Mouse (Mus musculus): ENCODE results near the gene Sh3bp4. TPM values are rescaled to one million over a fixed set of nuclear protein-coding genes. Genes with fewer than 3 reads are reported as not detected.

The Sh3bp4 gene
- polyA plus RNA-seq, 1 experiment, result 28.7 TPM

GRCm38 (mm10) chr1:89124076-89124475, 53.9 kb downstream of the Sh3bp4 start:
- DNase-seq (ENCODE audit: low read depth), result no peak

DNA sequence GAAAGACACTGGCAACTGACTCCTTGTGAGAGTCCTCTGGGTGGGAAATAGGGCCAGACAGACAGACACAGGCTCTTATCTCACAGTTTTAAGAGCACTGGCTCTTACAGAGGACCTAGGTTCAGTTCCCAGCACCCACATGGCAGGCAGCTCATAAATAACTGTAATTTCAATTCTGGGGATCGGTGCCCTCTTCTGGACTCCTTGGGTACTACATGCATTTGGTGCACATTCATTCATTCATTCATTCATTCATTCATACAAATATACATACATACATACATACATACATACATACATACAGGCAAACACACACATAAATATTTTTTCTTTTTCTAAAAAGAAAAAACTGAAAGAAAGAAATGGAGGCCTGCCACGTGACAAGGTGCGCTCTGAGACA, 56.9 kb downstream of the Sh3bp4 start:
- no peak for DNase-seq (ENCODE audit: low read depth)

DNA sequence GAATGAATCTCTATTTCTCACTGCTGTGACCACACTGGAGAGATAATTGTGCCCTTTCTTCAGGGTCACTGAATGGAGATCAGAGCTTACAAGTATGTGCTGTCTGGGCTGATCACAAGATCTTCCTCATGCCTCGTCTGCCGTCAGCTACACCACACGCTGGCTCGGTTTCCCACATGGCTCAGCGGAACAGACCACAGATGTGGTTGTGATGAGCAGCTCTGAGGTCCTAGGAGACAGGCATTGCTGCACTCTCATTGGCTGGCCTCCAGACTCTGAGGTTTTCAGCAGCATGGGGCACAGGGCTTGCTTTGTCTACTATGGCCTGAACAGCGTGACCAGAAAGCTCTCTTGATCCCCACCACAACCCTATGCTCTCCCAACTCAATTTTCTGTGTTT, 60.2 kb downstream of the Sh3bp4 start:
- DNase-seq (ENCODE audit: low read depth), result no peak

DNA sequence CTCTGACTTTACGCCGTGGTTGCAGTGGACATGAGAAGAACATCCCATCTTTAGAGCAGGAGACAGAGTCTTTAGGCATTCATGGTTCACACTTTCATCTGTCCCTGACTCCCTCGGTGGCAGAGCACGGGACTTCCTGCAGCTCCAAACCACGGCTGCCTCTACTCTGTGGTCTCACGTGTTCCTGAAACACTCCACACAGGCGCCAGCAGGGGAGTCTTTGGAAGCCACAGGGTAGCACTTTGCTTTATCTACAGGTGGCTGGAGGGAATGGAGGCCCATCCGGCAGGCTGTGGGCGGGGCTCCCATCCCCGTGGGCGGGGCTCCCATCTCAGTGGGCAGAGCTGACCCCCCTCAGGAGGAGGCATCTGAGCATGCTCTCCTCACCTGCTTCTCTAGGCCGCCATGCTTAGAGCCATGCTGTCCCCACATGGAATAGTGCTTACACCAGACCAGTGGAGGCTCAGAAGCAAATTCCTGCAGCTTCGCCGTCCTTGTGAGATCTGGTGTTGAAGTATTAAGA, 60.9 kb downstream of the Sh3bp4 start:
- no peak for DNase-seq (ENCODE audit: low read depth)

GRCm38 (mm10) chr1:89131707-89132106, 61.5 kb downstream of the Sh3bp4 start:
- DNase-seq (ENCODE audit: low read depth), result no peak

DNA sequence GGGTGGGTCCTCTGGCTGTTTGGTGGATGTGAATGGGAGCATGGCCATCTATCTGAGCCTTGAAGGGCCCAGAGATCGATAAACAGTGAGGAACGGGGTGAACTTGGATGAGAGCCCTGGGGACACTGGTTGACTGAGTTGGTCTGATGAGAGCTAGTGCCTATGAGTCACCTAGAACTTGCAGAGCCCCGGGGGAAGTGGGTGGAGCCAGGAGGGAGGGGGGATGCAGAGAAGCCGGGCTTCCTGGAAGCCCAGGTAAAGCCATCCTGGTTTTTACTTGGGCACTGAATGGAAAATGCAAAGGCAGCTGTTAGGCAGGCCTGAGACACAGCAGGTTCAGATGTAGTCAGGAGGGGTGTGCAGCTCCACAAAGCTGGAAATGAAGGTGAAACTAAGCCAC, 63.1 kb downstream of the Sh3bp4 start:
- no peak for DNase-seq (ENCODE audit: low read depth)

- DNase-seq (ENCODE audit: low read depth), result no peak
Observed at GRCm38 (mm10) chr1:89133717-89134116, 63.5 kb downstream of the Sh3bp4 start.

DNA sequence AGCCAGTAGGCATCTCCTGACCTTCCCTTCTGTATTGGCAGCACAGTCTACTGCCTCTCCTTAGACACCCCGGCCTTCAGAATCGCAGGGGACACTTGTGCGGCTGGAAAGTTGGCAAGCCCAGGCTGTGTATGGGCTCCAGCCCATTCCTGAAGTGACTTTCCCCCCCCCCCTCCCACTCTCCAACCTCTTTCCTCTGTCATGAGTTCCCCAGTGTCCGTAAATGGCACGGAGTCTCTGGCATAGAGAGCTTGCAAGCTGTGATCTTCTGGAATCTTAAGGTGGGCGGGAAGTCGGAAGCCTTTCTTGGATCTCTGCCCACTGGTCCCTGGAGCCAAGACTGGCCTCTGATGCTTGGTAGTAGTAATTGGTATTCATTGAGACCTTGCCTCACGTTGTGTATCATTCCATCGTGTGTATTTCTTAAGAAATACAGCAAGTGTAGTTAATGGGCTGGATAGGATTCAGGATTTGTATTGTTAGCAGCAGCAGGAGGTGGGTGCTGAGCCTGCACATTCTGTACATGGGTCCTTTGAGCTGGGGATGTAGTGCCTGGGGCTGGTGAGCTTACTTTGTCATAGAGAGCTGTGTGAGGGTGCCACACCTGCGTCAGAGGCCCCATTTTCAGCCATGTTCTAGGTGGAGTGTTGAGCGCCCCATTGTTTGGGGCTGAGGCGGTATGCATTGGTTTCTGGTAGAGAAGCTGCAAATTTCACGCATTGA, 66.0 kb downstream of the Sh3bp4 start:
- no peak for DNase-seq (ENCODE audit: low read depth)

DNA sequence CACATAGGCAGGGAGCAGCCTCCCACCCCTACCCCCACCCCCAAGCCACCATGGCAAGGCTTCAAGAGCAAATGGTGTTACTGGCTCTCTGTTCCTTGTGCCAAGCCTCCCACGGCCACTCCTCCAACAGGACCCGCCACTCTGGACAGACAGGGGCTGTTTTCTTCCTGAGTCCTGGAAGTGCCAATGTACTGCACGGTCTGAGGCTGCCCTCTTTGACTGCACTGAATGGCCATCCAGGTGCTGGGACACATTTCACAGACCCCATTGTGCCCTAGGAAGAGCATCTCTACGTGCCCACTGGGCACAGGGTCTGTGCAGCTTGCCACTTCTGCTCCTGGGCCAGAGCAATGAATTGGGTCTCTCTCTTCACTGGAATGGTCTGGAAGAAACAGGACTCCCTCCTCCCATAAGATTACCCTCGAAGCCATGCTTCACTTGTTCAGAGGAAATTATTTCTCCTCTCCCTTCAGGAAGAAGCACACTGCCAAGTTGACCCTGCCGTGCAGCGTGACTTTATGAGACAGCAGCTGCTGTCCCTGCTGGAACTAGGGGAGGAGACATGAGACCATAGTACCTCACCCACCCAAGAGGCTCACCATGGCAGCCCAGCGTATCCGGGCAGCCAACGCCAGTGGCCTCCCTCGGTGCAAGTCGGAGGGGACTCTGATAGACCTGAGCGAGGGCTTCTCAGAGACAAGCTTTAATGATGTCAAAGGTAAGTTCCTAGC, 67.0 kb downstream of the Sh3bp4 start:
- no peak for DNase-seq (ENCODE audit: low read depth)

DNA sequence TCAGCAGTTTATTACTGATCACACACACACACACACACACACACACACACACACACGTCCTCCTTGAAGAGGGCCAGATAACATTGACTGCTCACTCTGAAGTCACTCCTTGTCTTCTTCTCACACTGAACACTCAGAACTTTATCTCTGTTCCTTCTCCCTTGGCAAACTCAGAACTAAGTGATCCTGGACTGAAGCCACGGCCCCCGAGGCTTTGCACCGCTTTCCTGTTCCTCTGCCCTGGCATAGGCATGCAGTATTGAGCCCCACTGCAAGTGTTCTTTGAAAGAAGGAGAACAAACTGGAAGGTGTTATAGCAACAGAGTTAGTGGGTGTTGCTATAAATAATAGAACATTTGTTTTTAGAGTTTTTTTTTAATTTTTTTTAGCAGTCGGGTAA, 68.1 kb downstream of the Sh3bp4 start:
- no peak for DNase-seq (ENCODE audit: low read depth)

GRCm38 (mm10) chr1:89140113-89140512, 69.9 kb downstream of the Sh3bp4 start:
- DNase-seq (ENCODE audit: low read depth), result no peak

GRCm38 (mm10) chr1:89151071-89151470, 80.9 kb downstream of the Sh3bp4 start:
- DNase-seq (ENCODE audit: low read depth), result no peak

GRCm38 (mm10) chr1:89152576-89152975, 82.4 kb downstream of the Sh3bp4 start:
- DNase-seq (ENCODE audit: low read depth), result no peak

GRCm38 (mm10) chr1:89153203-89153602, 83.0 kb downstream of the Sh3bp4 start:
- DNase-seq (ENCODE audit: low read depth), result no peak

- DNase-seq (ENCODE audit: low read depth), result no peak
Observed at GRCm38 (mm10) chr1:89163483-89163882, 93.3 kb downstream of the Sh3bp4 start.

DNA sequence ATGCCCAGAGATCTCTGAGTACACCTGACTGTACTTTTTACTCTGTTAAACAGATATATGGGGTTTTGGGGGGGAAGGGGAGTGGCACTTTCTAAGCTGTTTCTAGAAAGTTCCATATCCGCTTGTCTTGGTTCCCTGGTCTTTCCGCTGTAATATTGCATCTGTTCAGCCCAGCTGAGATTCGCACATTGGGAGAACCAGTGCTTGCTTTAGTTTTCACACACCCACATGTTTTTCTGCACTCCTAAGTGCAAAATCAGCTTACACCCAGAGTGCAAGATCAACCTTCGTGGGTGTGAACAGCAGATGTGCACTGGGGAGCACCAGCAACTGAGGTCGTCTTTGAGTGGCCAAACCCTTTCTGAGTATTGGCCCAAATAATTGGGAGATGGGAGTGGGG, 94.1 kb downstream of the Sh3bp4 start:
- DNase-seq (ENCODE audit: low read depth), result no peak

DNA sequence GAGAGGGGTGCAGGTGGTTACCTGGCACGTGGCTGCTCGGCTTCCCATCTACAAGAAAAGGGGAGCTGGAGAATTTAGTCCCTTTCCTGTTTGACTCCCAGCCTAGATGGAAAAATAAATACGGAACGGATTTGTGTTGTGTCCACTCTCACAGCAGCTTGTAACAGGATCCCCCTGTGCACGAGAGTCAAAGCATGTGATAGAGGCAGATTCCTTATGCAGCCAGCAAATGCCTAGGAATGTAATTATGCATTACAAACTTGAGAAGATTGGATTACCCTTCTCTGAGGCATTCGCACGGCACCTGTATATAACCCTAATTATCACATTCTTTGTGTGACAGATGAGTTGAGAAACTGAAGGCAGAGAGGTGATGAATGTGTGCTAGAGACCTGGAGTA, 94.5 kb downstream of the Sh3bp4 start:
- no peak for DNase-seq (ENCODE audit: low read depth)

DNA sequence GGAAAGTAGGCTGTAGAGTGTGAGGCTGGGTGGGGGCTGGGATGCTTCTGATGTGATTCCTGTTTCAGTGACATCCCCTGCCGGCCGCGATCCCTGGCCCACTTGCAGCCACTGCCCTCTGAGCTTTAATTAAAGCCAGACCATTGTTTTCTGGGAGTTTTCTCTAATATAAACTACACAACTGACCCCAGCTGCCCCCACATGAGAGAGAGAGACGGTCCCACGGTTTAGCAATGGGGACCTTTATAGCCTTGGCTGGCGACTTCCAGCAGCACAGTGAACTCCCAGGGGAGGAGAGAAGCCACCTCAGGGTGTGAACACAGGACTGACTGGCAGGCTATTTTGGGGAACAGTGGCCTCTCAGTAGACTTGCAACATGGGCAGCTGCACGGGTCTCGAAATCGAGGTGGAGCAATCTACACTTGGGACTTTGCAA, 96.6 kb downstream of the Sh3bp4 start:
- no peak for DNase-seq (ENCODE audit: low read depth)

GRCm38 (mm10) chr1:89171275-89171767, 101.1 kb downstream of the Sh3bp4 start:
- DNase-seq (ENCODE audit: low read depth), result no peak

GRCm38 (mm10) chr1:89174621-89175020, 104.4 kb downstream of the Sh3bp4 start:
- DNase-seq (ENCODE audit: low read depth), result no peak

GRCm38 (mm10) chr1:89175355-89175754, 105.1 kb downstream of the Sh3bp4 start:
- DNase-seq (ENCODE audit: low read depth), result no peak

- no peak for DNase-seq (ENCODE audit: low read depth)
Observed at GRCm38 (mm10) chr1:89183261-89183831, 113.1 kb downstream of the Sh3bp4 start.
